Mouse (Mus musculus) spleen, embryonic (tissue): ENCODE results near the gene Fam71f2.

Experiments
- CTCF ChIA-PET: fragments of 350-600 bp; sonication (Branson Sonifier 250); formaldehyde crosslinking; loops from one replicate; lab custom pipeline; 2022; lab: Charles Lee

Gene Fam71f2

DNA sequence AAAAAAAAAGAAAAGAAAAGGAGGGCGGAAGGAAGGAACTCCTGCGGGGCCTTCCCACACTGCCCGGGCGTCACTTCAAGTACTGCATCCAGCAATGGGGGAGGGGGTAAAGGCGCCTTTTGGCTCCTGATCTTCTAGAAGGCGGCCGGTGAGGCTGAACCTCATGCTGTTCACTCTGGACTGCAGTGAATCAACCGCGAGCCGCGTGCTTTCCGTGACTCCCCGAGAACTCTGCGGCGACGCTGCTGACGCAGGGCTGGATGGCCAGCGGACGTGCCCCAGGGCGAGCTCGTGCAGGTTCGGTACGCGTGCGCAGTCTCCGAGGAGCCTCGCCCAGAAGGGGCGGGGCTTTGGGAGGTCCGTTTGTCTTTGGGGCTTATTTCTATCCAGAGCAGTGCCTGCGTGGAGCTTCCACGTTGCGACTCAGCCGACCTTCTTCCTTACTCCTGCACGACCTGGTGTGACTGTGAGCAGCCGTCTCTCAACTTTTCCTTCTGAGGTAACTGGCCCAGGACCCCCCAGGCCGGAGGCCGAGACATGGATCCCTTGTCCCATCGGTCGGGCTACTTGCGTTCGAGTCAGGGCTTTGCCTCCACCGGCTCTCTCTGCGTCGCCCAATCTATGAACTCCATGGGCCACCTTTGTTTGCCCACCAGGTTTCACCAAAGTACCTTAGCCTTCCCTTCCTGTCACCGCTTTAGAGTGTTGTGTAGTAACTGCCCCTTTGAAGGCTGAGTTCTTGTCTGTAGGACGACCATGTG is 6.9 kb upstream of the Fam71f2 start, which contains the start of gene Hilpda:
Gene Hilpda, plus strand, starts transcription at position 177 of the 761 bp plus-strand sequence.
- CTCF ChIA-PET: interaction anchor here (0.6 to 0.8 kb wide), 5 partner anchors 27 to 797 kb away, joined by 3 to 5 read pairs (median 3); partner anchors contain the start of gene Snd1

DNA sequence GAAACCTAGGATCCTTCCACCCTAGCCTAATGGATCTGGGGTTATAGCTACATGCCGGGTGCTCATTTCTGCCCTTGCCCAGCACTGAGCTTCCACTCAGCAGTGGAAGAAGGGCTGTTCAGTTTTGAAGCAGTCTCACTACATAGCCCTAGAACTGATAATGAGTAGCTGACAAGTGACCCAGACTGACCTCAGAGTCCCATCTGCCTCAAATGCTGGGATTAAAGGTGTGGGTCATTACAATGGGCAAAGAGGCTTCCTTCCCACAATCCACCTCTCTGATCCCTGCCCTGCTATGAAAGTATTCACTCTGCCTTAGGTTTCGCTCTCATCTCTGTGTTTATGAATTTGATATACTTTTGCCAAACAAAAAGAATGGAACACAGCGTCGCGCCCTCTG is 2.6 kb upstream of the Fam71f2 start:
- CTCF ChIA-PET: no interaction called here

DNA sequence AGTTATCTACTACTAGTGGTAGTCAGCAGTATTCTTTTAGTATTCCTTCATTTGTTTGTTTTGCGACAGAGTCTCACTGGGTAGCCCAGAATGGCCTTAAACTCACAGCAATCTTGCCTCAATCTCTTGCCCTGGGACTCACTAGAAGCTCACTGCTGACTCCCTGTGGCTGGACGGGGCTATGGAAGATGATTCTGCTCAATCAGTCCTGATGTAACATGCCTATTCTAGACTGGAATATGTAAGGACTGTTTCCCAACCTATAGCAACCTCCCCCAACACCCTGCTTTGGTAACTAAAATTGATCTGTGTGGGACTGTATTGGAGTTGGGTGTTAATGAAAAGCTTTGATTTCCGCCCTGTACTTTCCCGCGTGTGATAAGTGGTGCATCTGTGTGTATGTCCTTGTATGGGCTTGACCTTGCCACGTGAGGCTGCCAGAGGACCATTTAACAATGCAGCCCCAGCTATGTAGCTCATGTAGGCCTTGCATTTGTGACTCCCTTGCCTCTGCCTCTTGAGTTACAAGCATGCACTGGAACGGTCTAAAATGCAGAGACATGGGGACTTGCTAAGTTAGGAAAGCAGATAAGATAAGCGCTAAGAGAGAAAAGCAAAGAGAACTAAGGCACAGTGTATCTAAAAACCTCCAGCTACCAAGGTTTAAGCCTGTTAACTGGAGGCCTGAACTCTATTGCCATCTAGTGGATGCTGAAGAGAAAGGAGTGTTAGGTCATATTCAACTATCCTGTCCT is 703 bp upstream of the Fam71f2 start:
- CTCF ChIA-PET: interaction anchor here (0.5 to 1.3 kb wide), 3 partner anchors 38 to 1223 kb away, joined by 3 to 5 read pairs (median 3); no protein-coding TSS in a partner anchor

DNA sequence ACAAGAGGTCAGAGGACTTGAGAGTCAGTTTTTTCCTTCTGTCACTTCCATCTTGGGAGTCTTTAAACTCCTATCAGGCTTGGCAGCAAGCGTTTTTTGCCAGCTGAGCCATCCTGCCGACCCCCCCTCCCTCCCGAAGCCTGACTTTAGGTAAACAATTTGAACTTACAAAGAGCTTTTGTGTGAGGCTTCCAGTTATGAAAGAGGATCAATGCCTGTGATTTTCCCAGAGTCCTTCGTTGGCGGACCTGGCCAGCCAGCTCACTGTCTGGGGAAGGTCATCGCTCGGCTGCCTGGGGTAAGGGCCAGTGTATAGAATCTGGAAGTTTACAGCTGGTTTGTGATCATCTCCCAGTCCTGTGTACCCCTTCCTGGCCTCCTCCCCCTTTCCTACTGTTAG is 1.3 kb downstream of the Fam71f2 start:
- CTCF ChIA-PET: interaction anchor here (0.6 kb wide), 1 partner anchor 72 kb away, joined by 4 read pairs; no protein-coding TSS in a partner anchor

DNA sequence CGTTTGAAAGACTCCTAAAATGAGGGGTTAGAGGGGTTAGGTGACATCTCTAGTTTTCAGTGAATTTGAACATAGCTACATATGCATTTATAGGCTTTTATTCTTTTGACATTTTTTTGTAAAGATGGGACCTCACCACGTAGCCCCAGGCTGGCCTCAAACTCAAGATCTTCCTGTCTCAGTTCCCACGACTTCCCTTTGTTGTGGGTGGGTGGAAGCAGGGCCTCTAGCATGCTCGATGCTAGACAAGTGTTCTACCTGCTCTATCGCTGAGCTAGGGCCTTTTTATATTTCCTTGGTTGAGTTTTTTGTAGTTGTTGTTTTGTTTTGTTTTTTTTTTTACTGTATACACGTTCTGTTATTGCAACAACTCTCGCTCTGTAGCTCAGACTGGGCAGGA is 7.5 kb downstream of the Fam71f2 start:
- CTCF ChIA-PET: no interaction called here

DNA sequence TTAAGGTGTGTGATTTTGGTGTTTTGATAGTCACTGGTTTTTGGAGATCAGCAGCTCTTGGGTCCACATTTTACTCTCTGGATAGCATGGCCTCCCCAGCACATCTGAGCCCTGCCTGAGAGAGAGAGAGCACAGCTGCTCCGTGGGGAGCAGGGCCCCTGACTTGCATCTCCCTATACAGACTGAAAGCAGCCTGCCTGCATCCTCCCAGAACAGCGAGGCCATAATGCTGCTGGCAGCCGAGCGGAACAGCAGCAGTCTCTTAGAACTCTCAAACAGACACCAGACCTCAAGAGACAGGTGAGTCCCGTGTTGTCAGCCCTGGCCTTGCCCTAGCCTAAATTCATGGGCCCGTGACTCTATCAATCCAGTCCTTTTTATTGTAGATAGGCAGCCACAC is 8.1 kb downstream of the Fam71f2 start:
- CTCF ChIA-PET: interaction anchor here (1.1 kb wide), 1 partner anchor 13 kb away, joined by 3 read pairs; no protein-coding TSS in a partner anchor

DNA sequence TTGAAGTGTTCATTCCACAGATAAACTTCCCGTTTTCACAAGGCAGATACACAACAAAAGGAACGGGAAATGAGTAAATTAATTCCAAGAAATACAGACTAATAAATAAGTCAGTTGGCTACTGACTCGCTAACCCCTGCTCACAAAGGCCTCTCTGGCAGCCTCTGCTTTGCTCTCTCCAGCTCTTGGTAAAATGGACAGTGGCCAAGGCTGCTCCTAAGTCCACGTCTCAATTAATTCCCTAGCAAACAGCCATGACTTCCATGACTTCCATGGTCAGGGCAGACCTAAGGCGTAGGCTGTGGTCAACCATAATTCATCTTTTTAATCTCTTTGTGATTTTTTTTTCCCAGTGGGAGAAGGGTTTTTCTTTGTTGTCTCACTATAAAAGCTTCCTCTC is 8.6 kb downstream of the Fam71f2 start:
- CTCF ChIA-PET: interaction anchor here (1.1 kb wide), 1 partner anchor 13 kb away, joined by 3 read pairs; no protein-coding TSS in a partner anchor

DNA sequence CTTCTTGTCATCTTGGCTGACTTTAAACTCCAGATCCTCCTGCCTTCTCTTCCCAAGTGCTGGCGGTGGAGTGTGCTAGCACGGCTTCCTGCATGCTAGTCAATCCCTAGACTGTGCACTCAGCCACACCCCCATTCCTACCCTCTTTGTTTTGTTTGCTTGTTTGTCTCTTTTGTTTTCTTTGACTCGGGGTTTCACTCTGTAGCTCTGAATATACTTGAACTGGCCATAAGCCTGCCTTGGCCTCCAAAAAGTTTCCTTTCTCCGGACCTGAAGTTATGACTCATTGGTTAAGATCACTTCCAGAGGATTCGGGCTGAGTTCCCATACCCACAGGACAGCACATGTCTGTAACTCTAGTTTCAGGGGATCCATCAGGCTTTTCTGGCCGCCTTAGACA is 9.3 kb downstream of the Fam71f2 start:
- CTCF ChIA-PET: no interaction called here

DNA sequence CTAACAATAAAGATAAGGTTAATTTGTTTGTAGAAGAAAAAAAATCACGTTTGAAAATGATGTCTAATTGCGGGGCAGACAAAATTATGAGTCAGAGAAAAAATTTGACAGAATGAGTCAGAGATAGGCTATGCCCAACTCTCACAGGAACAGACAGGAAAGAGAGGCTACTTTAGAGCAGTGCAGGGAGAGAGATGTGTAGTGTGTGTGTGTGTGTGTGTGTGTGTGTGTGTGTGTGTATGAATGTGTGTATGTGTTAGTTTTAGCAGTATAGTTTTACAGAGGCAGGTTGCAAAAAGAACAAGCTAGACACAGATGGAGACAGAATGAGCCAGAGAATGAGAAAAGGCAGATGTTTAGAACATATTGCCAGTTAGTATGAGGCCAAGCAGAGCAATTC is 19.7 kb downstream of the Fam71f2 start:
- CTCF ChIA-PET: interaction anchor here (0.5 kb wide), 1 partner anchor 380 kb away, joined by 12 read pairs; no protein-coding TSS in a partner anchor

DNA sequence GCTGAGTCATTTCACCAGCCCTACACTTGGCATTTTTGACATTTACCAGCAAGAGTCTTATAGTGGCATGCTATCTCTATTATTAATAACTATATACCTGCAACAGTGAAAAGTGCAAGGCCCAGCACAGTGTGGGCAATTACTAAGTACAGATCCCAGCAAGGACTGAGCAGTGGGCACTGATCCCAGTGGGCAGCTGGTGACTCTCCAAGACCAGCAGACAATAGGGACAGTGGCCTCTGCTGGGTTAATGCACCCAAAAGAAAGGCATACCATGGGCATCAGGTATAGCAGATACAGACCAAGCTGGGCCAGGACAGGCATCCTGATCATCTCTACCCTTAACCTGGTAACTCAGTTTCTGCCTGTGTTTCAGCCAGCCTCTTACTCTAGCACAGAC is 23.9 kb downstream of the Fam71f2 start:
- CTCF ChIA-PET: no interaction called here

DNA sequence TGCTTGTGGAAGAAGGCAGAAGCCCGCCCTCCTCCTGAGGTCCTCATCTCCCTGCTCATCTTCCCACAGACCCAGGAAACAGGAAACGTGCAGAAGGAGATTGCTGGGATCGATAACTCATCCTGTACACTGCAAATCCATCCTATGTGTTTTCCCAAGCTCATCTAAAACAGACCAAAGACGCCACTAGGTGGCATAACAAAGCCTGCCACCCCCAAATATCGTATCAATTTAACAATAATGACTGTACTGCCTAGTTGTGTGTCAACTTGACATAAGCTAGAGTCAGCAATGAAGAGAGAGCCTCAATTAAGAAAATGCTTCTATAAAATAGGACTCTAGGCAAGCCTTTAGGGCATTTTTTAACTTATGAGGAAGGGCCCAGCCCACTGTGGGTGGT is 24.3 kb downstream of the Fam71f2 start:
- CTCF ChIA-PET: no interaction called here

DNA sequence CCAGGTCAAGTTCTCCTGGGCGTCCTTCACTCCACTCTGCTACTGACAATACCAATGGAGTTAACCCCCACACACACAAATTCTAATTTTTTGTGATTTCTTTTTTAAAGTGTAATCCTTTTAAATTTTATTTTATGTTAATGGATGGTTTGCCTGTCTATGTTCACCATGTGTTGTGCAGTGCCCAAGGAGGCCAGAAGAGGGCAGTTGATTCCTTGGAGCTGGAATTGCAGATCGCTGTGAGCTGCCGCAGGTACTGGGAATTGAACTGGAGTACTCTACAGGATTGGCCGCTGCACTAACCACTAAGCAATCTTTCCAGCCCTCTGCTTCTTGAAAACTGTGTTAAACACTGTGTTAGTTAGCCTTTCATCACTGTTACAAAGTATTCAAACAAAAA is 26.1 kb downstream of the Fam71f2 start:
- CTCF ChIA-PET: no interaction called here

DNA sequence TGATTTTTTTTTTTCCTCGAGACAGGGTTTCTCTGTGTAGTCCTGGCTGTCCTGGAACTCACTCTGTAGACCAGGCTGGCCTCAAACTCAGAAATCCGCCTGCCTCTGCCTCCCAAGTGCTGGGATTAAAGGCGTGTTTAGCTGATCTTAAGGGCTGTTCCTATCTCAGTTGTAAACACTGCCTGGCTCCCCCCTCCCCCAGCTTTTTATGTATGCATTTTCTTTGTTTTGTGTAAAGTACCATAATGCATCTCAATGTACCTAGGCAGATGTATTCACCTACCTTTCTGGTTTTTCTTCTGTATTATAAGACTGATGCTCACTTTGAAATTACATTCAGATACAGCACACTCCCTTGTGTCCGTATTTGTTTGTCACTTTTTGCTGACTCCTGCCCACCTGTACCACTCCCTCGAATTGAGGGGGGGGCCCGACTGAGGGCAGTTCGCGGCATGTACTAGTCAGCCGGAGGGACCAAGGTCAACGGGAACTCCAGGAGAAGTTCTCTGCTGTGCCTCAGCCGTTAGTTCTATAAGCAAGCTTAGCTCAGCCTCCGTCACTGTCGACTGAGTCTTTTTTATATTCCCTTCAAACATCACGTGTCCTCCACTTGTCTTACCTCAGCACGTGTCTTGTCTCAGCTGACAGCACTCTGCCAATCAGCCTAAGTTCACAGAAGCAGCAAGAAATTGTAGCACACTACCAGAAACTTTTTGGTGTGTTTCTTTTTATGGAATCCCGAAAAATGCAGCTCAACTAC is 29.6 kb downstream of the Fam71f2 start:
- CTCF ChIA-PET: no interaction called here

DNA sequence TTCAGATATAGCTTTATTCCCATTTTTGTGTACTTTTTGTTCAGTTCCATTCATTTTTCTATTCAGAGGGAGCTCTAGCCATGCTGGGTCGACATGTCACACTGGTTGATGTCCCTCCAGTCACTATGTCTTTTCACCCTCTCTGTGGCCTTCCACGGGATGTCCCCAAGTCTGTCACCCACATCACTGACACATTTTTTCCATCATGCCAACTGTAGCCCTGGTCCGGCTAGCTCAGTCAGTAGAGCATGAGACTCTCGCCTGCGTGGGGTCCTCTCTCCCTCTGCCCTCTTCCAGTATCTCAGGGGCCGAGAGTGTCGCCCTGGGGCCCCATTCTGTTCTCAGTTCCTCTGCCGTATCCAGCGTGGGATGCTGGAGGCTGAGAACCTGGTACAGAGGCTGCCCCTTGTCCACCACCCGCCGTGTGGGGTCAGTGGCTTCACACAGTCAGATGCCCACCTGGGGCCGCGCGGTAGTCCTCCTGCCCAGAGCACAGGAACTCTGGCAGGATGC is 34.4 kb downstream of the Fam71f2 start:
- CTCF ChIA-PET: no interaction called here

DNA sequence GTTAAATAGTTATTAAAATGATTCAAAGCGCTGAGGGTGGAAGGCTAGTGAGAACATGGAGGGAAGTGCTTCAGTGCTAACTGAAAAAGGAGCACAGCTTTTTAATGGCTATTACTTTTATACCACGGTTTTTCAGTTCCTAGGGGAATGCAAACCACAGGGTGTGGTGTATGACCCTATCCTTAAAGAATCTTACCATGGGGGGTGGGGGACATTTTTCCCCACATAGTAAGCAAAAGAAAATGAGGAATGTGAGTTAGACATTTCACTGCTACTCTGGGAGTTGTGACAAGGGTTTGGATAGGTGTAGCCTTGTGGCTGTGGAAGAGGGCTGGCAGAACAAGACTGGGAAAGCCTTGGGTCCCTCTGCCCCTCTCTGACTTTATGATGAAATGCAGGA is 37.9 kb downstream of the Fam71f2 start:
- CTCF ChIA-PET: no interaction called here

DNA sequence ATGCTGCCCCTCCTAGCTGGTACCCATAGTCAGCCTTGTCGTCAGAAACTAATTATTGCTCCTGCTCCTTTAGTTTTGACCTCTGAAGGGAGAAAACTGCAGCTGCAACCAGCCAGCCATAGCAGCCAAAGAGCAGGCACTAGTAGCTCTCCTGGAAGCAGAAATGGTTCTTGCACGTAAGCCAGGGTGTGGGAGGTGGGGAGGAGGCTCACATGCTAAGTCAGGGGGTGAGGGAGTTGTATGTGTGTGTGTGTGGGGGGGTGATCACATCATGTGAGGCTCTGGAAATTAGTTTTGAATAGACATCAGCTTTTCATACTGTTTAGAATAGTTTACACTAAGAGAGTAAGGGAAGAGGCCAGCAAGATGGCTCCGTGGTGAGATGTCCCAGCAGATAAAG is 38.5 kb downstream of the Fam71f2 start:
- CTCF ChIA-PET: no interaction called here

DNA sequence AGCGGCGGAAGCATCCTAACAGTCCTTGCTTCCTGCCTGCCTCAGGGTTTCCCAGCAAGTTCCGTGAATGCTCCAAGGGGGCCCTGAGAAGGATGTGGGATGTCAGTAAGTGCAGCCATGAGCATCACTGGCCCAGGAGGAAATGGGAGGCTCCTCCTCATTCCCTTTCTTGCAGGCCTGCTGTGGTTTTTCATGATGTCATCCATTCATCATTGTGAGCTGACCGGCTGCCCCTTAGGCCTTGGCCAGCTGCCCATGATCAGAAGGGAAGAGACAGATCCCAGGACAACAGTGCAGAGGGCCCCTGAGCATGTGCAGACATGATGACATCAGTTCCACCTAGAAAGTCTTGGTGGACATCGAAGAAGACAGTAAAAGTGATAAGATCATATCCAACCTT is 39.5 kb downstream of the Fam71f2 start, which contains the start of gene Fam71f1:
Gene Fam71f1, plus strand, starts transcription at position 262 of the 400 bp plus-strand sequence.
- CTCF ChIA-PET: no interaction called here

DNA sequence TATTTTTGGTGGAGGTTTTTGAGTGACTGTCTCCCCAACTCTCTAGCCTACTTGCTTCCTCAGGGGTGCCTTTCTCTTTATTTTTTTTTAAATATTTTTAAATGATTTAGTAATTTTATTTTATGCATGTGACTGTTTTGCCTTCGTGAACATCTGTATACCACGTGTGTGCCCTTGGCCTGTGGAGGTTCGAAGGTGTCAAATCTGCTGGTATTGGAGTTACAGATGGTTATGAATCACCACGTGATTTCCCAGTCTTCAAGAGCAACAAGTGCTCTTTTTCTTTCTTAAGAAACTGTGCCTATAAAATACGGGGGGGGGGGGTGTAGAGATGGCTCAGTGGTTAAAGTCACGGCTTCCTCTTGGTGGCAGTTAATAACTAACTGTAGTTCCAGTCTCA is 42.2 kb downstream of the Fam71f2 start:
- CTCF ChIA-PET: no interaction called here

DNA sequence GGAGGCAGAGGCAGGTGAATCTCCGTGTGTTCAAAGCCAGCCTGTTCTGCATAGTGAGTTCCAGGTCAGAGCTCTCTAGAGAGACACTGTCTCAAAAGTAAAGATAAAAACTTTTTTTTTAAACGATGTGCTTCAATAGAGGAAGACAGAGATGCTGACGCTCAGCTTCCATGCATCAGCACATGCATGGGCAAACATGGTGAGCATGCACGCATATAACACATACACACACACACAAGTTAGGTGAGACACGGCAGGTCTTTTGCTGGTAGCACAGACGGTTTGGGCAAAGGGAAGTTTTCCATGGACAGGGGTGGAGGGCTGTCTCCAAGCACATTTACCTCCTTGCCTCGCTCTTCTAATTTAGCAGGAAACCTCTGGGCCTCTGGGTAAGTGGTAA is 42.8 kb downstream of the Fam71f2 start:
- CTCF ChIA-PET: no interaction called here

DNA sequence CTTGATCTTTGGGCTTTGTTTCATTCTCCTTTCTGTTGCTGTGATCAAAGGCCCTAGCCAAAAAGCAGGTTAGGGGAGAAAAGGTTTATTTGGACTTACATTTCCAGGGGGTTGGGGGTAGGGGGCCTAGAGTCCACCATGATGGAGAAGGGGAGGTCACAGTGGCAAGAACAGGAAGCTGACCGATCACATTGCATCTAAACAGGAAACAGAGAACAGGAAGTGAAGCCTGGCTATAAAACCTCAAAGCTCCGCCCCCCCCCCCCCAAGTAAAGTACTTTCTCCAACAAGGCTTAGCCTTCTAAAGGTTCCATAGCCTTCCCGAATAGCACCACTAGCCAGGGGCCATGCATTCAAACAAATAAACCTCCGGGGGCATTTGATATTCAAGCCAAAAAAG is 43.3 kb downstream of the Fam71f2 start:
- CTCF ChIA-PET: no interaction called here

DNA sequence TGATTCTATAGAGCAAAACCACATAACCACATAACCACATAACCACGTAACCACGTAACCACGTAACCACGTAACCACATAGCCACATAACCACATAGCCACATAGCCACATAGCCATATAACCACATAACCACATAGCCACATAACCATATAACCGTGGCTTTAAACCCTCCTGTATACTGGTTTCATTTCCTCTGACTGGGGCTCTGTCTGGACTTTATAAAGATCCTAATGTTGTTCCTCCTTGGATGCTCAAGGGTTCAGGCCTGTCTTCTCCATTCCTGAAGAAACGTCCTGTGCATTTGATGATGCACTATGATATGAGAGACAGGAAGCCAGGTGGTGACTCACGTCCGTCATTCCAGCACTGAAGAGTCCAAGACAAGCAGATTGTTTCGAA is 47.6 kb downstream of the Fam71f2 start:
- CTCF ChIA-PET: no interaction called here
